Mouse (Mus musculus) brain, embryonic 14.5 days (tissue): ENCODE results near the gene 1190002N15Rik.

Source experiments
- CTCF ChIP-seq: fragments of 200-500 bp; IDR thresholded peaks from 2 replicates; pipeline ENCODE4 v1.5.1; 2012; ENCODE audit warnings: inconsistent platforms, mild to moderate bottlenecking, moderate library complexity, borderline replicate concordance; ENCODE audit not compliant: insufficient read depth, insufficient read length; ENCODE audit errors: extremely low read depth
- POLR2A ChIP-seq: fragments of 200-500 bp; IDR thresholded peaks from 2 replicates; pipeline ENCODE4 v1.6.1; 2012; ENCODE audit warnings: mild to moderate bottlenecking, inconsistent platforms, borderline replicate concordance; ENCODE audit not compliant: poor library complexity, insufficient read depth, insufficient read length, severe bottlenecking; ENCODE audit errors: extremely low read depth

- TF ChIP-seq CTCF (no peak), POLR2A (no peak)
Observed at GRCm38 (mm10) chr9:94567722-94568314, 29.9 kb upstream of the 1190002N15Rik start.
